Mouse (Mus musculus): ENCODE data around the gene Nanog.
"Not testable (repeated sequence)": the region's sequence is repeated elsewhere in the genome, so short reads cannot be mapped to it uniquely, and the experiment has no call there.

Nanog gene

GRCm38 (mm10) chr6:122707036-122707800, at the start of gene Nanog:
Gene Nanog (plus strand): TSS chr6:122707489.
- DNase-seq (ENCODE audit: low spot score in 2 of 2): no peak

- DNase-seq (ENCODE audit: low spot score in 2 of 2): no peak
Observed at GRCm38 (mm10) chr6:122657630-122658029, 49.7 kb upstream of the Nanog start.

DNA sequence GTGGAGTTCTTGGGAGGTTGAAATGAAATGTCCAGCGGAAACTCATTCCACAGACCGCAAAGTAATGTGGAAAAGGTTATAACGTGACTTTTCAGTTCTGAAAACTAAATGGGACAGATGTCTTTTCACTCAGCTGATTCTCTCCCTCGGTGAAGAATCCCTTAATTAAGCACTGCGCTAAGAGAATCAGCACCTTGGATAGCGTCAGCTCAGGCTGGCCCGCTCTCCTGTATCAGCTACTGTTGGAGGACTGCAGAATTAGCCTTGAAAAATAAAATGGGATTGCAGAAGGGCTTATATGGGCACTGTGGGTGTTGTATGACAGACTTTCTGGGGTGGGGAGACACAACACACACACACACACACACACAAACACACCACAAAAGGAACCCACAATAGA, 47.7 kb upstream of the Nanog start:
- DNase-seq (ENCODE audit: low spot score in 2 of 2): no peak

GRCm38 (mm10) chr6:122660601-122661379, 46.5 kb upstream of the Nanog start:
- DNase-seq (ENCODE audit: low spot score in 2 of 2): peak; percentile 15 to 46

DNA sequence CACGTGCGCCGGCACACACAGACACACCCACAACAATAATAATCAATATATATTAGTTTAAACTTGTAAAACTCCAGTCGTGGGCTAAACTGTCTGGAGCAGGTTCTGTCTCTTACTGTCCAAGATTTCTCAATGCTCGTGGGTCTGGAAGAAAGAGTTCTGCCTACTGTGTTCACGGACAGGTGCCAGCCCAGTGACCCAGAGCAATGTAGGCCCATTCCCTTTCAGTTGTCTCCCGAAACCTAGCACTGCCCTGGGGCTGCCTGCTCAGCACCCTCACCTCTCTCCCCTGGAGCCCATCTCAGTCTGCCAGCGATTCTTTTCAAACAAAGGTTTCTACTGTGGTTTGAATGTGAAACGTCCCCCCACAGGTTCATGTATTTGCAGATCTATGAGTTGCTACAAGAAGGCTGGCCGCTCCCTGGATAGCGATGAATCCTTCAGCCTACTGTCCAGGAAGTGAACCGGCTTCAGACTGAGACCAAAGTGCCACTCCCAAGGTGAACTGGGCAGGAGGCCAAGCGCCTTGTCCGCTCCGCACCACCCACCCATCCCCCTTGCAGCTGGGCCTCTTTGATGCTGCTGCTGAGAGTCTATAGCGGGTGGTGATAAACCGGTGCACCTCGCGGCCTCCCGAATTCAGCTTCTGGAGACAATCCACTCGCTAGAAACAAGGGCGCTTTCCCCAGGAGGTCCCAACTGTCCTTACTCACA, 44.6 kb upstream of the Nanog start:
- DNase-seq (ENCODE audit: low spot score in 2 of 2): no peak

GRCm38 (mm10) chr6:122663596-122664206, 43.6 kb upstream of the Nanog start:
- no peak for DNase-seq (ENCODE audit: low spot score in 2 of 2)

DNA sequence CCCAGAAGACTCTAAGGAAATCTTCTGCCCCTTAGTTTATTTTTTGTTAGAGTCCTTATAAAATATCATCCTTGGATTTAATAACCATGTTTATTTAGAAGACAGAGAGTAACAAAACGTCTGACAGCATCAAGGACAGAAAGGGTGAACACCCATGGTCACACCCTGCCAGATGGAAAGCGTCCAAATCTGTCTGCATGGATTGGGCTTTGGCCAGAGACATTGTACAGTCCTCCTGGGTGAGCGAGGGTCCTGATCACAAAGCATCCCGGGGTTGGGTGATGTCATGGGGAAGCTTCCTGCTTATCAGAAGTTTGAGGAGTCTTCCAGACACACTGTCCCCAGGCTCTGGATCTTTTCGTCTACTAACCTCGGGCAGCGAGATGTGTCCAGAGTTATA, 41.4 kb upstream of the Nanog start:
- DNase-seq (ENCODE audit: low spot score in 2 of 2): no peak

DNA sequence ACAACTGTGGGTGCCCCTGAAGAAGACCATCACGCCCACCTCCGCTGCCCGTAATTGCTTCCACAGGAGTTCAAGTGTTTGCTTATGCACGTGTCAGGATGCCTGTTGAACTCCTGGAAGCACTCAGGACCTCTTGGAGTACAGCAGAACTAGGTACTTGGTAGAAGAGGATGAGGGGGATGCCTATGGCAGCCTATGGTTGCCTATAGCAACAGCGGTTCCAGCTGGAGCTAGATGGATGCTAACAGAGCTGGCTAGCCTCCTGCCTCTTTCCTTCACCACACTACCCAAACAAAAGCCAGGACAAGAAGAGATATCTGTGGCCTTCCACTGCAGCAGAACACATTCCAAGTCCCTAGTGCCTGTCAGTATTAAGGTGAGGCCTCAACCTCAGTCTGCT, 39.6 kb upstream of the Nanog start:
- DNase-seq (ENCODE audit: low spot score in 2 of 2): no peak

- no peak for DNase-seq (ENCODE audit: low spot score in 2 of 2)
Observed at GRCm38 (mm10) chr6:122668823-122669222, 38.5 kb upstream of the Nanog start.

- peak; percentile 80 to 89 for DNase-seq (ENCODE audit: low spot score in 2 of 2)
Observed at GRCm38 (mm10) chr6:122669406-122670200, 37.7 kb upstream of the Nanog start.

GRCm38 (mm10) chr6:122670201-122670551, 37.1 kb upstream of the Nanog start:
- no peak for DNase-seq (ENCODE audit: low spot score in 2 of 2)

DNA sequence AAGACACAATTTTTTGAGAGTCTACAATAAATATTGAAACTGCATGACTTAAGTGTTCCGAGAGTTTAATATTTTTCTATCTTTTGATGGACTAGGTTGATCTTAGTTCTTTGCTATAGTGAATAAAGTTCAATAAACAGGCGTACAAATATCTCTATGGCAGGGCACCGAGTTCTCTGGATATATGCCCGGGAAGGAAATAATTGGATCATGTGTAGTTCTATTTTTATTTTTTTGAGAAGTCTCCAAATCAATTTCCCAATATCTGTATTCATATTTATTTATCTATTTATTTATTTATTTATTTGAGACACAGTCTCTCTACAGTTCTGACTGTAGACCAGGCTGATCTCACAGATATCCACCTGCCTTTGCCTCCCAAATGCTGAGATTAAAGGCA, 36.4 kb upstream of the Nanog start:
- no peak for DNase-seq (ENCODE audit: low spot score in 2 of 2)

- no peak for DNase-seq (ENCODE audit: low spot score in 2 of 2)
Observed at GRCm38 (mm10) chr6:122672746-122673145, 34.5 kb upstream of the Nanog start.

GRCm38 (mm10) chr6:122682646-122683045, 24.6 kb upstream of the Nanog start:
- DNase-seq (ENCODE audit: low spot score in 2 of 2): no peak

DNA sequence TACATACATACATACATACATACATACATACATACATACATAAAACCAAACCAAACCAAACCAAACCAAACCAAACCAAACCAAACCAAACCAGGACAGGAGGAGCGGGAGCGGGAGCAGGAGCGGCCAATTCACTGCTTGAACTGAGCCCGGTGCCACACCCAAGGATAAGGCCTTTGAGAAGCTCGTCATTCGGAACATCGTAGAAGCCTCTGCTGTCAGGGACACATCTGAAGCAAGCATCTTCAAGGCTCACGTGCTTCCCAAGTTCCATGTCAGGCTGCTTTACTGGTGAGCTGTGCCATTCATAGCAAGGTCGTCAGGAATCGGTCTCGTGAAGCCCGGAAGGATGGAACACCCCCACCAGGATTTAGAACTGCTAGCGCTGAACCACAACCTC, 20.6 kb upstream of the Nanog start:
- no peak for DNase-seq (ENCODE audit: low spot score in 2 of 2)

DNA sequence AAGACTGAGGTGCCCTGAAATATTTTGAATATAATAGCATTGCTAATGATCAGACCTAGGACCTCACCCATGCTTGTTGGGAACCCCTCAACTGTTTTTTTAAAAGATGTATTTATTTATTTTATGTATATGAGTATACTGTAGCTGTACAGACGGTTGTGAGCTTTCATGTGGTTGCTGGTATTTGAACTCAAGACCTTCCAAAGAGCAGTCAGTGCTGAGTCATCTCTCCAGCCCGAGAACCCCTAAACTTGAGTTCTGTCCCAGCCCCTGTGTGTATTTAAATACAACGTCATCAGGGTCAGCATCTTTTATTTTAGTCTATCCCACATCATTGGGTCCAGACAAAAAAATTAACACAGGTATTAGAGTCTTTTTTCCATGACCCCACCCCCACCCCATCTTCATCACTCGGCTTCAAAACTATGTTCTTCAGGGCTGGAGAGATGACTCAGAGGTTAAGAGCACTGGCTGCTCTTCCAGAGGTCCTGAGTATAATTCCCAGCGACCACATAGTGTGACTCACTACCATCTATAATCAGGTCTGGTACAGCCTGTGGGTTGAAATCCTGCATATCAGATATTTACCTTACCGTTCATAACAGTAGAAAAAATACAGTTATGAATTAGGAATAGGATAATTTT, 17.8 kb upstream of the Nanog start:
- no peak for DNase-seq (ENCODE audit: low spot score in 2 of 2)

- DNase-seq (ENCODE audit: low spot score in 2 of 2): no peak
Observed at GRCm38 (mm10) chr6:122690082-122690481, 17.2 kb upstream of the Nanog start.

DNA sequence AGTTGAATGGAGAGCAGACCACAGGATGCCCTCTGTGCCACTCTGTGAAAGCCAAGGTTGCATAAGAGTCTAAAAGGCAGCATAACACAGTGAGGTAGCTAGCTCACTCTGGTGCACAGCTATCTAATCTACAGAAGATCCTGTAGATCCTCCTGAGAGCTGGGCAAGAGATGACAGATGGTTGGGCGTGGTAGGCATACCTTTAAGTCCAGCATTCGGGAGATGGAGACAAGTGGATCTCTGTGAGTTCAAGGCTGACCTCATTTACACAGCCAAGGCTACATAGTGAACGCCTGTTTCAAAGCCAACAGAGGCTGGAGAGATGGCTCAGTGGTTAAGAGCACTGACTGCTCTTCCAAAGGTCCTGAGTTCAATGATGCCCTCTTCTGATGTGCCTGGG, 11.9 kb upstream of the Nanog start:
- DNase-seq (ENCODE audit: low spot score in 2 of 2): no peak

GRCm38 (mm10) chr6:122699628-122700027, 7.7 kb upstream of the Nanog start:
- not testable (repeated sequence) for DNase-seq (ENCODE audit: low spot score in 2 of 2)

DNA sequence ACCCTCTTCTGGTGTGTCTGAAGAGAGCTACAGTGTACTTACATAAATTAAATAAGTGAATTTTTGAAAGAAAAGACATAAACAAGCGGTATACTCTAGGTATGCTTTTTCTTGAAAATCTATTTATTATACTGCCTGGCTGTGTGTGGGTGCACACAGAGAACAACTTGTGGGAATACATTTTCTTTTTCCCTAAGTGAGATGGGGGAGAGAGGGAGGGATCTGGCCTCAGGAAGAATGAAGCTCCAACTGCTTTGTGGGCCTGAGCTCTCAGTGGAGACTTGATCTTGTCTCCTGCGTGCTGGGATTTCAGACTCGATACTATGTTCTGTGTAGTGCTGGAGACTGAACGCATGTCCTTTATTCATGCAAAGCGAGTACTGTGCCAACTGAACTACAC, 5.5 kb upstream of the Nanog start:
- no peak for DNase-seq (ENCODE audit: low spot score in 2 of 2)

Data from natural killer cell, adult 2 months (primary cell).